Mouse (Mus musculus) myocyte (in vitro differentiated cells): ENCODE measurements around the gene Rnf103. TPM values are rescaled to one million over a fixed set of nuclear protein-coding genes. Genes with fewer than 3 reads are reported as not detected.

Experiments
- H3K27me3 ChIP-seq: one replicate; pipeline ENCODE4 v1.6.1; 2011; ENCODE audit not compliant: control insufficient read depth, insufficient read depth, insufficient read length
- H3K36me3 ChIP-seq: one replicate; pipeline ENCODE4 v1.6.1; 2011; ENCODE audit not compliant: control insufficient read depth, insufficient read depth
- H3K4me2 ChIP-seq: one replicate; pipeline ENCODE4 v1.6.1; 2011; ENCODE audit warnings: low read depth, control low read depth
- H3K4me3 ChIP-seq: one replicate; pipeline ENCODE4 v1.5.1; 2011; ENCODE audit warnings: mild to moderate bottlenecking, control low read depth, moderate library complexity
- H3K79me2 ChIP-seq: one replicate; pipeline ENCODE4 v1.6.1; 2011; ENCODE audit not compliant: control insufficient read depth, insufficient read depth
- H3ac ChIP-seq: one replicate; pipeline ENCODE4 v1.6.1; 2011; ENCODE audit not compliant: control insufficient read depth, insufficient read length
- CEBPB ChIP-seq: IDR thresholded peaks from 2 replicates; pipeline ENCODE4 v1.6.1; 2011; ENCODE audit warnings: mild to moderate bottlenecking, moderate library complexity; ENCODE audit not compliant: poor library complexity, insufficient read depth, severe bottlenecking
- E2F4 ChIP-seq: IDR thresholded peaks from one replicate; pipeline ENCODE4 v1.6.1; 2011; ENCODE audit warnings: mild to moderate bottlenecking, control low read depth, moderate library complexity; ENCODE audit not compliant: insufficient read depth
- MAX ChIP-seq: IDR thresholded peaks from one replicate; pipeline ENCODE4 v1.6.1; 2011; ENCODE audit warnings: low read depth, mild to moderate bottlenecking, control low read depth
- MYOD1 ChIP-seq, 3 experiments: IDR thresholded peaks; one replicate each; pipeline ENCODE4 v1.6.1; 2011; ENCODE audit warnings: control low read depth in 2 of 3, low read depth in 2 of 3, mild to moderate bottlenecking in 2 of 3, moderate library complexity in 1 of 3; ENCODE audit not compliant: insufficient read length in 2 of 3, control insufficient read depth in 1 of 3
- MYOG ChIP-seq, 3 experiments: IDR thresholded peaks; one replicate each; pipeline ENCODE4 v1.6.1; 2011; ENCODE audit warnings: control low read depth in 2 of 3, low read depth in 2 of 3, mild to moderate bottlenecking in 2 of 3; ENCODE audit not compliant: insufficient read length in 2 of 3, control insufficient read depth in 1 of 3, insufficient read depth in 1 of 3
- POLR2A ChIP-seq: IDR thresholded peaks from one replicate; pipeline ENCODE4 v1.6.1; 2011; ENCODE audit warnings: low read depth, mild to moderate bottlenecking, control low read depth, moderate library complexity; ENCODE audit not compliant: insufficient read length
- POLR2AphosphoS2 ChIP-seq: IDR thresholded peaks from one replicate; pipeline ENCODE4 v1.6.1; 2011; ENCODE audit warnings: low read depth, control low read depth; ENCODE audit not compliant: insufficient read length
- REST ChIP-seq: IDR thresholded peaks from one replicate; pipeline ENCODE4 v1.6.1; 2011; ENCODE audit warnings: mild to moderate bottlenecking, control low read depth, moderate library complexity; ENCODE audit not compliant: insufficient read depth, insufficient read length
- SRF ChIP-seq: IDR thresholded peaks from one replicate; pipeline ENCODE4 v1.6.1; 2011; ENCODE audit warnings: low read depth; ENCODE audit not compliant: control insufficient read depth, insufficient read length
- TCF12 ChIP-seq: IDR thresholded peaks from one replicate; pipeline ENCODE4 v1.6.1; 2011; ENCODE audit warnings: mild to moderate bottlenecking, control low read depth; ENCODE audit not compliant: poor library complexity, insufficient read depth, severe bottlenecking
- TCF3 ChIP-seq: IDR thresholded peaks from one replicate; pipeline ENCODE4 v1.6.1; 2011; ENCODE audit warnings: low read depth, control low read depth; ENCODE audit not compliant: insufficient read length
- USF1 ChIP-seq: IDR thresholded peaks from one replicate; pipeline ENCODE4 v1.6.1; 2011; ENCODE audit warnings: low read depth, mild to moderate bottlenecking, control low read depth, moderate library complexity
- polyA plus RNA-seq: library from polyadenylated mRNA; unstranded; fragments of >200 nt; fragmentation: generic; extraction: Trizol; gene quantifications from one replicate; pipeline ENCODE4 v1.2.1, GENCODE M21; 2012; ENCODE audit warnings: missing spikeins

Rnf103 gene
- polyA plus RNA-seq, 1 experiment: 8.3 TPM

GRCm38 (mm10) chr6:71457956-71458608 lies 35.6 kb upstream of the Rnf103 start:
- TF ChIP-seq POLR2AphosphoS2 (no peak), CEBPB (no peak), E2F4 (no peak), MYOG (IDR thresholded peaks at IDR 0.05; ENCODE audit: control insufficient read depth in 1 of 3, insufficient read depth in 1 of 3, insufficient read length in 2 of 3, low read depth in 2 of 3) (no peak), POLR2A (no peak), MYOD1 (IDR thresholded peaks at IDR 0.05; ENCODE audit: control insufficient read depth in 1 of 3, insufficient read length in 2 of 3, low read depth in 2 of 3) (no peak), REST (no peak), MAX (no peak), USF1 (no peak), TCF3 (no peak), SRF (no peak), TCF12 (no peak)
- Histone ChIP-seq H3K27me3 (no peaks in the 10 kb centered on the region), H3K4me2 (no peak overlapping the region), H3K4me3 (no peak overlapping the region), H3K79me2 (no peaks in the 10 kb centered on the region), H3K36me3 (no peaks in the 10 kb centered on the region), H3ac (no peak overlapping the region)

GRCm38 (mm10) chr6:71465146-71465545 lies 28.5 kb upstream of the Rnf103 start:
- Histone ChIP-seq H3K36me3 (no peaks in the 10 kb centered on the region), H3K27me3 (peaks cover 3% of the 10 kb centered on the region), H3K79me2 (no peaks in the 10 kb centered on the region), H3ac (no peak overlapping the region), H3K4me3 (no peak overlapping the region), H3K4me2 (no peak overlapping the region)
- TF ChIP-seq SRF: no peak
- TF ChIP-seq MAX: no peak
- no peak for TF ChIP-seq TCF3
- no peak for TF ChIP-seq MYOG (IDR thresholded peaks at IDR 0.05; ENCODE audit: control insufficient read depth in 1 of 3, insufficient read depth in 1 of 3, insufficient read length in 2 of 3, low read depth in 2 of 3)
- no peak for TF ChIP-seq POLR2AphosphoS2
- no peak for TF ChIP-seq POLR2A

- Histone ChIP-seq H3K4me2 (no peak overlapping the region), H3K27me3 (peaks cover 3% of the 10 kb centered on the region), H3K79me2 (no peaks in the 10 kb centered on the region), H3ac (no peak overlapping the region), H3K36me3 (no peaks in the 10 kb centered on the region), H3K4me3 (no peak overlapping the region)
- TF ChIP-seq MYOG (IDR thresholded peaks at IDR 0.05; ENCODE audit: control insufficient read depth in 1 of 3, insufficient read depth in 1 of 3, insufficient read length in 2 of 3, low read depth in 2 of 3) (no peak), TCF3 (no peak), CEBPB (no peak), MYOD1 (IDR thresholded peaks at IDR 0.05; ENCODE audit: control insufficient read depth in 1 of 3, insufficient read length in 2 of 3, low read depth in 2 of 3) (no peak), POLR2A (no peak), E2F4 (no peak), MAX (no peak)
These were observed 25.9 kb upstream of the Rnf103 start for GRCm38 (mm10) chr6:71467766-71468165.

- H3K4me2 ChIP-seq: no peak overlapping the region
- TF ChIP-seq POLR2A (no peak), MYOD1 (IDR thresholded peaks at IDR 0.05; ENCODE audit: control insufficient read depth in 1 of 3, insufficient read length in 2 of 3, low read depth in 2 of 3) (no peak), TCF3 (no peak), SRF (no peak), TCF12 (no peak), MYOG (IDR thresholded peaks at IDR 0.05; ENCODE audit: control insufficient read depth in 1 of 3, insufficient read depth in 1 of 3, insufficient read length in 2 of 3, low read depth in 2 of 3) (no peak), CEBPB (no peak), POLR2AphosphoS2 (no peak), E2F4 (no peak), USF1 (no peak), REST (no peak)
- H3K4me3 ChIP-seq: no peak overlapping the region
- no peak overlapping the region for H3ac ChIP-seq
- no peaks in the 10 kb centered on the region for H3K36me3 ChIP-seq
- H3K79me2 ChIP-seq: no peaks in the 10 kb centered on the region
- H3K27me3 ChIP-seq: peaks cover 6% of the 10 kb centered on the region
These were observed 24.4 kb upstream of the Rnf103 start for GRCm38 (mm10) chr6:71469291-71469690.
